Mouse (Mus musculus) neural tube, embryonic 14.5 days (tissue): ENCODE measurements around the gene Extl1. TPM values are rescaled to one million over a fixed set of nuclear protein-coding genes. Genes with fewer than 3 reads are reported as not detected.

ENCODE experiments used
- ATAC-seq: fragments of 200-750 bp; cut with Nextera tagmentation; 2 replicates; pipeline ENCODE4 v1.8.0; 2017; ENCODE audit warnings: low read depth, mild to moderate bottlenecking, moderate TSS enrichment, moderate library complexity
- H3K27ac ChIP-seq: fragments of 300-500 bp; sonication (generic); 2 replicates; pipeline ENCODE4 v1.5.1; 2014; ENCODE audit warnings: low read depth, mild to moderate bottlenecking, control low read depth, low read length, moderate library complexity, mixed read lengths
- H3K27me3 ChIP-seq: fragments of 300-500 bp; sonication (generic); 2 replicates; pipeline ENCODE4 v1.6.1; 2014; ENCODE audit warnings: low read length; ENCODE audit not compliant: control insufficient read depth, insufficient read depth
- H3K36me3 ChIP-seq: fragments of 300-500 bp; sonication (generic); 2 replicates; pipeline ENCODE4 v1.6.1; 2014; ENCODE audit warnings: low read length, mixed read lengths; ENCODE audit not compliant: control insufficient read depth, insufficient read depth
- H3K4me1 ChIP-seq: fragments of 300-500 bp; sonication (generic); 2 replicates; pipeline ENCODE4 v1.6.1; 2014; ENCODE audit warnings: low read length; ENCODE audit not compliant: control insufficient read depth, insufficient read depth
- H3K4me2 ChIP-seq: fragments of 300-500 bp; sonication (generic); 2 replicates; pipeline ENCODE4 v1.6.1; 2014; ENCODE audit warnings: mild to moderate bottlenecking, low read depth, low read length, control low read depth
- H3K4me3 ChIP-seq: fragments of 300-500 bp; sonication (generic); 2 replicates; pipeline ENCODE4 v1.5.1; 2014; ENCODE audit warnings: low read depth, low read length, control low read depth, mixed read lengths
- H3K9ac ChIP-seq: fragments of 300-500 bp; sonication (generic); replicated peaks from 2 replicates; pipeline ENCODE4 v1.6.1; 2014; ENCODE audit warnings: low read depth, mild to moderate bottlenecking, control low read depth, low read length, mixed read lengths
- H3K9me3 ChIP-seq: fragments of 300-500 bp; sonication (generic); 2 replicates; pipeline ENCODE4 v1.6.1; 2016; ENCODE audit warnings: low read length; ENCODE audit not compliant: control insufficient read depth
- WGBS: fragments of 180-500 bp; shearing (Covaris S2); extraction: QIAGEN DNeasy Blood & Tissue Kit; methylation state at CpG from one replicate; pipeline ENCODE4 v1.1.7; 2014; 5-methylcytosine and 5-hydroxymethylcytosine counted together
- polyA plus RNA-seq: library from polyadenylated mRNA; unstranded; fragments of >200 nt; fragmentation: Nextera tagmentation; extraction: Ambion mirVana; gene quantifications from 2 replicates; pipeline ENCODE4 v1.2.1, GENCODE M21; 2014

Extl1 gene
- polyA plus RNA-seq, 1 experiment from 2014 or later: 0.31 TPM

- H3K4me2 ChIP-seq: no peak overlapping the region
- no peaks in the 10 kb centered on the region for H3K36me3 ChIP-seq
- no peaks in the 10 kb centered on the region for H3K9me3 ChIP-seq
- H3K4me1 ChIP-seq: no peaks in the 10 kb centered on the region
- no peak overlapping the region for H3K4me3 ChIP-seq
- ATAC-seq: no peak
- 72% methylated on average over 5 of the region's 5 CpGs for WGBS
- H3K9ac ChIP-seq: no peak overlapping the region
- no peaks in the 10 kb centered on the region for H3K27me3 ChIP-seq
- no peak overlapping the region for H3K27ac ChIP-seq
Observed at GRCm38 (mm10) chr4:134409286-134409685, 25.6 kb upstream of the Extl1 start.

- ATAC-seq: no peak
- Histone ChIP-seq H3K4me3 (no peak overlapping the region), H3K4me1 (peaks cover 8% of the 10 kb centered on the region; the same call in 1 of the 2 replicates), H3K36me3 (no peaks in the 10 kb centered on the region), H3K27me3 (no peaks in the 10 kb centered on the region), H3K4me2 (no peak overlapping the region), H3K27ac (no peak overlapping the region), H3K9ac (no peak overlapping the region), H3K9me3 (no peaks in the 10 kb centered on the region)
- WGBS: 45% methylated on average over 7 of the region's 7 CpGs
Observed at GRCm38 (mm10) chr4:134403721-134404120, 20.1 kb upstream of the Extl1 start.

GRCm38 (mm10) chr4:134402571-134403262 lies 19.1 kb upstream of the Extl1 start:
- Histone ChIP-seq H3K27ac (no peak overlapping the region), H3K27me3 (no peaks in the 10 kb centered on the region), H3K4me1 (peaks cover 8% of the 10 kb centered on the region; the same call in 1 of the 2 replicates), H3K9me3 (no peaks in the 10 kb centered on the region), H3K4me2 (no peak overlapping the region), H3K4me3 (no peak overlapping the region), H3K9ac (no peak overlapping the region), H3K36me3 (no peaks in the 10 kb centered on the region)
- no peak for ATAC-seq
- 85% methylated on average over 16 of the region's 16 CpGs for WGBS

GRCm38 (mm10) chr4:134401856-134402570 lies 18.4 kb upstream of the Extl1 start:
- ATAC-seq: peak; percentile 19; the same call in 1 of the 2 replicates
- H3K9ac ChIP-seq: no peak overlapping the region; the same call in 1 of the 2 replicates
- peak overlapping the region; percentile 54; the same call in 1 of the 2 replicates for H3K4me2 ChIP-seq
- no peaks in the 10 kb centered on the region for H3K27me3 ChIP-seq
- no peaks in the 10 kb centered on the region for H3K36me3 ChIP-seq
- no peaks in the 10 kb centered on the region for H3K9me3 ChIP-seq
- no peak overlapping the region for H3K4me3 ChIP-seq
- peaks cover 8% of the 10 kb centered on the region; the same call in 1 of the 2 replicates for H3K4me1 ChIP-seq
- WGBS: 70% methylated on average over 16 of the region's 16 CpGs
- peak overlapping the region; percentile 72 for H3K27ac ChIP-seq

GRCm38 (mm10) chr4:134401181-134401661 lies 17.6 kb upstream of the Extl1 start:
- Histone ChIP-seq H3K4me1 (peaks cover 10% of the 10 kb centered on the region; the same call in 1 of the 2 replicates), H3K27ac (peak overlapping the region; percentile 72), H3K4me2 (peak overlapping the region; percentile 54), H3K27me3 (no peaks in the 10 kb centered on the region), H3K36me3 (no peaks in the 10 kb centered on the region), H3K9me3 (no peaks in the 10 kb centered on the region), H3K9ac (peak overlapping the region; percentile 30), H3K4me3 (peak overlapping the region; percentile 28)
- ATAC-seq: peak; percentile 79
- WGBS: 5% methylated on average over 19 of the region's 19 CpGs

- 16% methylated on average over 5 of the region's 5 CpGs for WGBS
- Histone ChIP-seq H3K4me2 (peak overlapping the region; percentile 54; the same call in 1 of the 2 replicates), H3K4me1 (peaks cover 10% of the 10 kb centered on the region; the same call in 1 of the 2 replicates), H3K9me3 (no peaks in the 10 kb centered on the region), H3K4me3 (no peak overlapping the region), H3K27ac (peak overlapping the region; percentile 72), H3K27me3 (no peaks in the 10 kb centered on the region), H3K9ac (no peak overlapping the region), H3K36me3 (no peaks in the 10 kb centered on the region)
- no peak for ATAC-seq
Observed at GRCm38 (mm10) chr4:134400206-134400605, 16.6 kb upstream of the Extl1 start.

GRCm38 (mm10) chr4:134397732-134398131 lies 14.1 kb upstream of the Extl1 start:
- Histone ChIP-seq H3K4me3 (no peak overlapping the region), H3K27me3 (no peaks in the 10 kb centered on the region), H3K4me1 (peaks cover 10% of the 10 kb centered on the region; the same call in 1 of the 2 replicates), H3K27ac (no peak overlapping the region), H3K36me3 (no peaks in the 10 kb centered on the region), H3K9me3 (no peaks in the 10 kb centered on the region), H3K9ac (no peak overlapping the region), H3K4me2 (no peak overlapping the region; the same call in 1 of the 2 replicates)
- ATAC-seq: no peak
- WGBS: 88% methylated on average over 8 of the region's 9 CpGs

- Histone ChIP-seq H3K9me3 (no peaks in the 10 kb centered on the region), H3K4me3 (no peak overlapping the region), H3K4me2 (peak overlapping the region; percentile 88), H3K36me3 (no peaks in the 10 kb centered on the region), H3K27me3 (no peaks in the 10 kb centered on the region), H3K9ac (0 out of 2 replicates have a peak overlapping the region, but pooled peaks have one; percentile 12), H3K27ac (no peak overlapping the region; the same call in 1 of the 2 replicates), H3K4me1 (peaks cover 10% of the 10 kb centered on the region; the same call in 1 of the 2 replicates)
- 41% methylated on average over 7 of the region's 7 CpGs for WGBS
- no peak for ATAC-seq
Observed at GRCm38 (mm10) chr4:134397121-134397520, 13.5 kb upstream of the Extl1 start.
